Mouse (Mus musculus) brown adipose tissue, adult 24 weeks (tissue): ENCODE data around the gene Exosc8. TPM values are rescaled to one million over a fixed set of nuclear protein-coding genes. Genes with fewer than 3 reads are reported as not detected.
"Not testable (repeated sequence)": the region's sequence is repeated elsewhere in the genome, so short reads cannot be mapped to it uniquely, and the experiment has no call there.

Experiments
- H3K27ac ChIP-seq: fragments of 200-500 bp; replicated peaks from 2 replicates; pipeline ENCODE4 v1.5.1; 2012; ENCODE audit warnings: low read depth, mild to moderate bottlenecking, low read length
- H3K4me1 ChIP-seq: fragments of 200-500 bp; 2 replicates; pipeline ENCODE4 v1.6.1; 2012; ENCODE audit warnings: low read length, mixed read lengths; ENCODE audit not compliant: control insufficient read depth, insufficient read depth, insufficient read length
- H3K4me3 ChIP-seq: fragments of 200-500 bp; 2 replicates; pipeline ENCODE4 v1.5.1; 2012; ENCODE audit warnings: low read depth, mild to moderate bottlenecking, low read length, moderate library complexity; ENCODE audit not compliant: insufficient read depth
- polyA plus RNA-seq: library from polyadenylated mRNA; stranded (reverse); fragments of >200 nt; gene quantifications from 2 replicates; pipeline ENCODE4 v1.2.4, GENCODE M21; 2012; ENCODE audit not compliant: missing spikeins, insufficient read depth, insufficient read length

The Exosc8 gene
- polyA plus RNA-seq, 1 experiment = 13.6 TPM

DNA sequence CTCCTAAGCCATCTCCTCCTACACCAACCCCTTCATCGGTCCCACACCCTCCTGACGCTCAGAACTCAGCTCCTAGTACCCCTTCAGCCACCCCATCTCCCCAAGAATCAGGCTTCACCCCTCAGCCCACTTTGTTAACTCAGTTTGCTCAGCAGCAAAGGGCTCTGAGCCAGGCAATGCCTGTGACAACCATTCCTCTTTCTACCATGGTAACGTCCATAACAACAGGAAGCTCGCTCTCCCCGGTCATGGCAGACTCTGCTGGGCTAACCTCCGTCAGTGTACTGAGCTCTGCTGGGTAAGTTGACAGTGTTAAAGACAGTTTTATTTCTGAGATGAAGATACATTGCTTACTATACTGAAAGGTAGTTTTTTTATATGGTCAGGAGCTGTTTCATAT, 17.8 kb downstream of the Exosc8 start:
- H3K4me3 ChIP-seq = no peak overlapping the region
- H3K27ac ChIP-seq = no peak overlapping the region
- no peaks in the 10 kb centered on the region for H3K4me1 ChIP-seq

DNA sequence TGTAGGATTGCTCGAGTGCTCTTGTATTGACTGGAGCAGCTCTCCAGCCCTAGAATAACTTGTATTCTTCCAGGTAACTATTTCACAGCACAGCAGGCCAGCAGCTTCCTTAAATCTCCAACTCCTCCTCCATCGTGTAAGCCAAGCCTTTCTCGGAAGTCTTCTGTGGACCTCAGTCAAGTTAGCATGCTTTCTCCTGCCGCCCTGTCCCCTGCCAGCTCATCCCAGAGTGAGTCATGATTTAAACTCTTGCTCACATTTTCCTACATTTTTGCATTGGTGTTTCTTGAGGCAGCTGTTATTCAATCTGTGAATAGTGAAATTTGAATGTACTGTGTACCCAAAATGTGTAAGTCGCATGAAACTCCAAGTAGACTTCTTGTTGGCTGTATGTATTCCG, 19.7 kb downstream of the Exosc8 start:
- Histone ChIP-seq H3K4me1 (no peaks in the 10 kb centered on the region), H3K4me3 (no peak overlapping the region), H3K27ac (no peak overlapping the region)

DNA sequence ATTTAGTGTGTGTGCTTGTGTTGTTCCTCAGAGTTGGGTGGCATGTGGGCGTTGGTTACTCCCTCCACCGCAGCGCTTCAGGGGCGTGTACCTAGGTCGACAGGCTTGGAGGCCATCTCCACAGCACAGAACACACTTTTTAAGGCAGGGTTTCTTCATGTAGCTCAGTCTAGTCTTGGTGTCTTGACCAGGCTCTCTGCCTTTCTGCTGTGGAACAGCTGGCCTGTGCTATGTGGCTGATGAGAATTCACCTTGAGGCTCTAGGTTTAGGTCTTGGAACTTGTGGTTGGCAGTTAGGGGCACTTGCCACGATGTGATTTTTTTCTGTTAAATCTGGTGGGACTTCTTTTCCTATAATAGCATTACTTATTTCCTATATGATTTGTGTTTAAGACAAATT, 20.9 kb downstream of the Exosc8 start, which contains the start of gene Gm21958:
Gene Gm21958, minus strand, starts transcription at position 101 of the 400 bp plus-strand sequence.
- no peak within 1 kb of the TSS for H3K27ac ChIP-seq
- no peaks in the 10 kb centered on the region for H3K4me1 ChIP-seq
- no peak within 1 kb of the TSS for H3K4me3 ChIP-seq

DNA sequence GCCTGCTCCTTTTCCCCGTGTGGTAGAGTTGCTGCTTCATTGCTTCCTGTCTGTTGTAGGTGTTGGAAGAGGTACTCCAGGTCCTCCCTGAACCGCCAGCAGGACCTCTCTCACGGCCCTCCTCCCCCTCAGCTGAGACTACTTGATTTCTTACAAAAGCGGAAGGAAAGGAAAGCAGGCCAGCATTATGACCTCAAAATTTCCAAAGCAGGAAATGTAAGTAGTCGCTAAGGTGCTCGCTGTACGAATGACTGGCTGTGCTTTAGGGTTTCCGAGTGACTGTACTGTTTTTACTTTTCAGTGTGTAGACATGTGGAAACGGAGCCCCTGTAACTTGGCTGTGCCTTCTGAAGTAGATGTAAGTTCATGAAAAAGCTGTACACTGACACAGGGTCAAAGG, 26.2 kb downstream of the Exosc8 start:
- H3K4me1 ChIP-seq = no peaks in the 10 kb centered on the region
- 0 out of 2 replicates have a peak overlapping the region, but pooled peaks have one; percentile 8 for H3K27ac ChIP-seq
- no peak overlapping the region for H3K4me3 ChIP-seq

DNA sequence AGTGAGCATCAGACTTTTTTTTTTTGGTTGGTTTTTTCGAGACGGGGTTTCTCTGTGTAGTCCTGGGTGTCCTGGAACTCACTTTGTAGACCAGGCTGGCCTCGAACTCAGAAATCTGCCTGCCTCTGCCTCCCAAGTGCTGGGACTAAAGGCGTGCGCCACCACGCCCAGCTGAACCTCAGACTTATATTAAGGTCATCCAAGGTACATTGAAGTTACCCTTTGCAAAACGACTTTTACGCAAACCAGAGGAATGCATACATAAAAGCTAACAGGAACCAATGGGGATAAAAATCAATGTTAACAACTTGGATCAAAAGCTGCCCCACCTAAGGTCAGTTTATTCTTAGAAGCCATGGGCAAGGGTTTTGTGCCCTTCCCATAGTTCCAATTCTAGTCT, 31.1 kb downstream of the Exosc8 start:
- H3K27ac ChIP-seq, H3K4me1 ChIP-seq, H3K4me3 ChIP-seq: not testable (repeated sequence)

DNA sequence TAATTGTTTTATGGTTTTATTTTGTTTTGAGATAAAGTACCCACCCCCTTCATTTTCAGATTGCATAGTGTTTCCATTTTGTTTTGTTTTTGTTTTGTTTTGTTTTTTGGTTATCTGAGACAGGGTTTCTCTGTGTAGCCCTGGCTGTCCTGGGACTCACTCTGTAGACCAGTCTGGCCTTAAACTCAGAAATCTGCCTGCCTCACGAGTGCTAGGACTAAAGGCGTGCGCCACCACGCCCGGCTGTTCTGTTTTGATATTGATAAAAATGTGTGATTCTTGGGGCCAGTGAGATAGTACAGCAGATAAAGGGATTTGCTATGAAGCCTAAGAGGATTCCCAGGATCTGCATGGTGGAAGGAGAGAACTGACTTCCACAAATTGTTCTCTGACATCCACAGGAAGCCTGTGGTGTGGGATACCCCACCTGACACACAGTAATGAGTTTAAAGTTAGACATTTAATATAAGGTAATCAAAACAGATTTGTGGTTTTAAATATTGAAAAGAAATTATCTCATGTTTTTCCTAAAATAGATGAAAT, 35.4 kb downstream of the Exosc8 start:
- no peak overlapping the region for H3K4me3 ChIP-seq
- H3K4me1 ChIP-seq = no peaks in the 10 kb centered on the region
- H3K27ac ChIP-seq = no peak overlapping the region

DNA sequence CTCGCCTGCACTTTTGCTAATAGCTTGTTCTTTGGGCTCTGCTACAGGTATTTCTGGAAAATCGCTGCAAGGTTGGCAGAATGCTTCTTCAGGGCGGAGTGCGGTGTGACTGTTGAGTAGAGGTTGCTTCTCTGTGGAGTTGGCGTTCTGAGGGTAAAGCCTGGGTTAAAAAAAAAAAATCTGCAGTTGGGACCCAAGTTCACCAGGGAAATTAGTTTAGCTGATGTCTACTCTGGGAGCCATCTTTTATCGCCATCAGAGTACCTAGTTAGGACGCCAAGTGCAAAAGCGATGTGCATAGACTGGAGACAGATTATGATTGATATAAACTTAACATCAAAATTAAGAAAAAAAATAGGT, 42.2 kb downstream of the Exosc8 start:
- Histone ChIP-seq H3K27ac (peak overlapping the region; percentile 83), H3K4me3 (peak overlapping the region; percentile 98), H3K4me1 (no peaks in the 10 kb centered on the region)

DNA sequence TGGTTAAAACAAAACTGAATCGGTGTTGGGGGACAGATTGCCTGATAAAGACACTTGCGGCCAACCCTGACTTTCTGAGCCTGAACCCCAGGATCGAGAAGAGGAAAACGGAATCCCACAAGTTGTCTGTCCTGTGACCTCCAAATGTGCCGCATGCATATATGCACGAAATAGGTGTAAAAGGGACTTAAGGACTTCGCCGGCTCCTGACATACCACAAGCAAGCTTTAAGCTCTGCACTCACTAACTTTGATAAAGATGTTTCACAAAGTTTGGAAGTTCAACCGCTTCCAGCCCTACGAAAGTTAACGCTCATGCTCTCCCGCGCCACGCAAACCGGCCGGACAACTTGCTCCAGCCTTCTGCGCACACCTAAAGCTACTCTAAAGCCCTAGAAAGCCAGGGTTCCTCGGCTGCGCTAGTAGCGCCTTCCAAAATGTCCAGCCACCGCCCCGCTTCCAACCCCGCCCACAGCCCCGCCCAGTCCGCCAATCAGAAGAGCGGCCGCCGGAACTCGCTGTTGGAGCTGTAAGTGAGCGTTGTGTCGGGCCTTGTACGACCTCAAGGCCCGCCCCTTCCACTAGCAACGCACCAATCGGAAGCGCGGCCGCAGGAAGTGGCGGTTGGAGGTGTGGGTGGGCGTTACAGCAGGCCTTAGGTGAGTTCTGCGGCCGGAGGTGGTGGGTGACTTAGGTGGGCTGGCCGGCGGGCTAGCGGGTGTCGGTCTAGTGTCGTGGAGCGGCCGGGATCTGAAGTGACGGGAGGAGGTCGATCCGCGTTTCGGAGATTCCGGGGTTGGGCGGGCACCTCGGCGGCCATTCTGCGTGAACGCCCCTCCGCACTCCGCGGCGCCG, 42.8 kb downstream of the Exosc8 start, which contains the start of gene Supt20:
Gene Supt20, plus strand, starts transcription at position 606 of the 854 bp plus-strand sequence.
- Histone ChIP-seq H3K27ac (peak within 1 kb of the TSS; percentile 83), H3K4me3 (peak within 1 kb of the TSS; percentile 98), H3K4me1 (no peaks in the 10 kb centered on the region)

DNA sequence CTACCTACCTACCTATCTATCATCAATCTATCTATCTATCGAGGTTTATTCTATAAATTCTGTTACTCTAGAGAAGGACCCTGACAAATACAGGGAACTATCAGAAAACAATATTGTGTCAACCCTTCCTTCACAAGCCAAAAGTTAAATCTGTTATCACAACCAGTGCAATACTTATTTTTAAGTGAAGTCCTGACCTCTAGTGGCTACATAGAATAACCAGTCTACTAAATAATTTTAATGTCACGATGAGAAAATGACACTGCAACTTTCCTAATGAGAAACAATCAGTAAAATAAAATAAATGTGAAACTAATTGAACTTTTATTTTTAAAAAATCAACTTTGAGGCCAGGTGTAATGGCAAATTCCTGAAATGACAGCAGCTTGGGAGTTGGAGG, 46.1 kb downstream of the Exosc8 start:
- Histone ChIP-seq H3K4me1 (no peaks in the 10 kb centered on the region), H3K27ac (no peak overlapping the region), H3K4me3 (no peak overlapping the region)

DNA sequence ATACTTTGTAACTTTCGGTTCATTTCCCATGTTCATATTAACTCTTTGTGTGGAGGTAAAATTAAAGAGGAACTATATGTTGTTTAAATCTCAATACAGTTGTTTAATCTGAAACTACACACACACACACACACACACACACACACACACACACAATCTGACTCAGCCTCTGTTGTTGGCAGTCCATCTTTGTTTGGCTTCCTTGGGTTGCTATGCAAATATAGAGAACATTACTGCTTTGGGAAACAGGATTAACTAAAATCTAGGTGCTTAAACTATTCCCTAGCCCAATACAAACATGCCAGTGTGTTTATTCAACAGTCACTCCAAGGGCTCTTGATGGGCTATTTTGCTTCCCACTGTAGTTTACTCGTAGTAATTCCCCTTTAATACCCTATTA, 47.9 kb downstream of the Exosc8 start:
- Histone ChIP-seq H3K27ac (no peak overlapping the region), H3K4me1 (no peaks in the 10 kb centered on the region), H3K4me3 (no peak overlapping the region)

DNA sequence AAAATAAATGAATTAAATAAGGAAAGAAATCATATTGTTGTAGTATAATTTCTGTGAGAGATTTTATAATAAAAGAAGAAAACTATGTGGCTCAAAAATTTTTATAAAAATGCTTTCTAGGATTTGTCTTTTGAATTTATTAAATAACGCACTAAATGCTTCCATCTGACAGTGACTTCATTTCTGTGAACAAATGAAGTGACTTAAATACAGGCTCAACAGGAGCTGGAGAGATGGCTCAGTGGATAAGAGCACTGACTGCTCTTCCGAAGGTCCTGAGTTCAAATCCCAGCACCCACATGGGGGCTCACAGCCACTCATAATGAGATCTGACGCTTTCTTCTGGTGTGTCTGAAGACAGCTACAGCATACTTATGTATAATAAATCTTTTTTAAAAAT, 50.0 kb downstream of the Exosc8 start:
- Histone ChIP-seq H3K4me1 (no peaks in the 10 kb centered on the region), H3K4me3 (no peak overlapping the region)

DNA sequence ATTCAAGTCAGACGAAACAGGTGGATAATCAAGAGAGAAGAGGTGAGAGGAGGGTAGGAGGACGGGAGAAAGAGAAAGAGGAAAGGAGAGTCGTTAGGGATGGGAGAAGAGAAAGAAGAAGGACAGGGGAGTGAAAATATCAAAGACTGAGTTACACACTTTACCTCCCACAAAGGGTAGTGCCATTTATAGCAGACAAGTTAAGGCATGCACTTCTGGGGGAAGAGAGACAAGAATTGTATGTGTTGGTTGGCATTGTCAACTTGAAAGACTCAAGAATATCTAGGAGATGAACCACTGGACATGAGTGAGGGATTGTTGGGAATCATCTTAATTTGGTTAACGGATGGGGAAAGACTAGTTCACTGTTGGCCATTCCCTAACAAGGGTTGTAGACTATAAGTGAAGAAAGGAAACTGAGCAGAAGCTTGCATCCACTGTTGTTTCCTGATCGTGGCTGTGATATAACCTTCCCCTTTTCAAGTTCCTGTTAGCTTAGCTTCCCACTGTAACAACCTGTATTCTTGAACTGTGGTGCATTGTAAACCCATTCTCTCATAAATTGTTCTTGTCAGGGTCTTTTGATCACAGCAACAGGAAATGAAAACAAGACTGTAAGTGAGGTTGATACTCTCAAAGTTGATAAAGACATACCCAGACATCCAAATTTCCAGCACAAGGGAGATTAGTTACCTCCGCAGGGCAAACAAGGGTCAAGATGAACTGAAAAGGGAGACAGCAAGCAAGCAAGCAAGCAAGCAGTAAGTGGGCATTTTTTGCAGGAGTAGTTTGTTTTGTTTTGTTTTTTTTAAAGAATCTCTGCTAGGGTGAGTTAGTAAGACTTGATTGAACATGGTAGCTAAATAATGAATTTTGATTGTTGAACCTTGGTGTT, 53.6 kb downstream of the Exosc8 start:
- Histone ChIP-seq H3K27ac (no peak overlapping the region), H3K4me1 (no peaks in the 10 kb centered on the region), H3K4me3 (no peak overlapping the region)

More for the DNA sequence above, 50.0 kb downstream of the Exosc8 start:
- H3K27ac ChIP-seq = no peak overlapping the region
